Mouse (Mus musculus) thymus, adult 2 months (tissue): Measurements from ENCODE around the gene Cxcr5.

Source experiments
- CTCF ChIP-seq: fragments of 200-500 bp; IDR thresholded peaks from 2 replicates; pipeline ENCODE4 v1.5.1; 2012; ENCODE audit warnings: mild to moderate bottlenecking, control low read depth, low read length, moderate library complexity, borderline replicate concordance; ENCODE audit not compliant: control insufficient read depth, poor library complexity, insufficient read depth; ENCODE audit errors: extremely low read depth
- POLR2A ChIP-seq: fragments of 200-500 bp; IDR thresholded peaks from 2 replicates; pipeline ENCODE4 v1.6.1; 2012; ENCODE audit warnings: mild to moderate bottlenecking, low read length, control low read depth, moderate library complexity; ENCODE audit not compliant: control insufficient read depth, poor library complexity, insufficient read depth; ENCODE audit errors: extremely low read depth

DNA sequence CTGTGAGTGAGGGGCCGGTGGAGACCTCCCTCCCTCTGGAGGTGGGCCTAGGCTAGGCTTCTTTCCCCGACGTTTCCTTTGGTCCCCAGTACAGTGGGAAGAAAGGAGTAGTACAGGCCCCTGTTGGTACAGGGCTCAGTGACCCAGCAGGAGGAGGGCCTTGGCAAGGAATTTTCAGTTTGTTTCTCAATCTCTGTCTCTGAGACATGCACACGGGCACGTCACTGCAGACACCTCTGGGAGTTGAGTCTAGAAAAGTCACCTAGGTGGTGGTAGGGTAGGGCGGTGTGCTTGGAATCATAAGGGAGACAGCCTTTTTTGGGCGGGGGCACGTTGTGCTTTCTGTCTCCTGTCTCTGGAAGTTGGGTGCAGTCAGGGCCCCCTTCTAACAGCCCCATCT, 73.3 kb downstream of the Cxcr5 start:
- TF ChIP-seq CTCF (no peak), POLR2A (no peak)
